Mouse (Mus musculus) lung, adult 2 months (tissue): ENCODE results near the gene Macrod2.

ENCODE experiments used
- CTCF ChIP-seq: fragments of 200-500 bp; IDR thresholded peaks from 2 replicates; pipeline ENCODE4 v1.5.1; 2011; ENCODE audit warnings: mild to moderate bottlenecking, low read length, control low read depth; ENCODE audit not compliant: insufficient read depth
- POLR2A ChIP-seq: fragments of 200-500 bp; IDR thresholded peaks from 2 replicates; pipeline ENCODE4 v1.6.1; 2011; ENCODE audit warnings: low read depth, mild to moderate bottlenecking, control low read depth, low read length, borderline replicate concordance; ENCODE audit errors: extremely low read depth

DNA sequence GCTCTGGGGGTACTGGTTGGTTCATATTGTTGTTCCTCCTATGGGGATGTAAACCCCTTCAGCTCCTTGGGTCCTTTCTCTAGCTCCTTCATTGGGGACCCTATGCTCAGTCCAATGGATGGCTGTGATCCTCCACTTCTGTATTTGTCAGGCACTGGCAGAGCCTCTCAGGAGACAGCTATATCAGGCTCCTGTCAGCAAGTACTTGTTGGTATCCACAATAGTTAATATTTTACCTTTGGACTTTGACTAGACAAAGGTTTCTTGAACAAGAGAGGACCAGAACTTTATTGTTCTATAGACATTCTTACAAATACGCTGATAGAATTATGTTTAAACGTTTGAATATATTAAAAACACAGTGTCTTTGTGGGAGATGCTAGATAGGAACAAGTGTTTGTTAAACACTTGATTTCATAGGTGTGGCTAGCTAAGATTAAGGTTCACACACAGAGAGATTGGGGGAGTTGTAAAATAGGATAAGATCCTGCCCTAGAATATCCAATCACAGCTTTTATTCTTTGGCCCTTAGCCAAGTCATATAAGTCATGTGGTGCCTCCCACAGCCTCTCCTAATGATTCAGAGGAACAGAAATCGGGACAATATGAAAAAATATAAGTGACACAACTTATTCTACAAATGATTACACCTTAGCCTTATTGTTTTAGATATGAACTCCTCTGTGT, 501.4 kb downstream of the Macrod2 start:
- TF ChIP-seq CTCF (no peak), POLR2A (no peak)
